Mouse (Mus musculus) neural tube, postnatal 0 days (tissue): ENCODE data around the gene Ccna1. TPM values are rescaled to one million over a fixed set of nuclear protein-coding genes. Genes with fewer than 3 reads are reported as not detected.

Experiments
- polyA plus RNA-seq: library from polyadenylated mRNA; unstranded; fragments of >200 nt; fragmentation: Nextera tagmentation; extraction: Ambion mirVana; gene quantifications from 2 replicates; pipeline ENCODE4 v1.2.1, GENCODE M21; 2015

The Ccna1 gene
- 0.28 and 0.99 TPM in 2 replicates for polyA plus RNA-seq

GRCm38 (mm10) chr3:55055038-55055746 is at the start of gene Ccna1:
Ccna1 (minus strand) TSS chr3:55055501.

Other genes starting within 250 kb of the Ccna1 start
- 61.1 and 77.3 TPM in 2 replicates for gene Rfxap, start 247.7 kb downstream of the Ccna1 start, polyA plus RNA-seq
- gene Sertm1, start 139.6 kb downstream of the Ccna1 start, polyA plus RNA-seq, result 1.7 TPM in 2 replicates
- gene Spg20, start 56.6 kb upstream of the Ccna1 start, polyA plus RNA-seq, result 12.9 and 15.0 TPM in 2 replicates
- gene Ccdc169, start 81.8 kb upstream of the Ccna1 start, polyA plus RNA-seq, result not detected in 2 replicates
- 0.06 TPM in 1 of 2 replicates, not detected in the other for gene Sohlh2, start 126.5 kb upstream of the Ccna1 start, polyA plus RNA-seq
- gene Dclk1, start 186.9 kb upstream of the Ccna1 start, polyA plus RNA-seq, result 173 and 193 TPM in 2 replicates